Mouse (Mus musculus) adrenal gland, adult 18-20 months (tissue): ENCODE results near the gene Oard1. TPM values are rescaled to one million over a fixed set of nuclear protein-coding genes. Genes with fewer than 3 reads are reported as not detected.

Experiments
- total RNA-seq, 2 experiments: library from RNA; stranded (reverse); gene quantifications; 1 replicate in 1 of 2; 2 replicates in 1 of 2; pipeline ENCODE4 v1.2.3; 2021

Gene Oard1
- total RNA-seq, 2 experiments from 2014 or later: 17.5 to 19.5 TPM

Other genes starting within 250 kb of the Oard1 start
- gene A530064D06Rik, start 242.7 kb upstream of the Oard1 start, total RNA-seq: under 1 TPM in 1 of 2 experiments, not detected in 1; 0.26 TPM
- gene Trem1, start 177.2 kb upstream of the Oard1 start, total RNA-seq: under 1 TPM in 1 of 2 experiments, not detected in 1; 0.20 TPM
- gene Trem3, start 162.2 kb upstream of the Oard1 start, total RNA-seq: under 1 TPM in 1 of 2 experiments, not detected in 1; 0.93 TPM
- gene Treml4, start 145.7 kb upstream of the Oard1 start, total RNA-seq: 1 to 10 TPM in 1 of 2 experiments, under 1 TPM in 1; 0.46 to 1.6 TPM
- under 1 TPM; 0.46 to 0.48 TPM for gene Treml2, start 110.5 kb upstream of the Oard1 start, total RNA-seq
- gene B430306N03Rik, start 93.9 kb upstream of the Oard1 start, total RNA-seq: under 1 TPM; 0.13 to 0.42 TPM
- gene Trem2, start 63.6 kb upstream of the Oard1 start, total RNA-seq: 10 to 100 TPM in 1 of 2 experiments, 1 to 10 TPM in 1; 5.1 to 15.2 TPM
- gene Treml1, start 50.1 kb upstream of the Oard1 start, total RNA-seq: under 1 TPM in 1 of 2 experiments, not detected in 1; 0.42 TPM
- 10 to 100 TPM; 35.5 to 36.5 TPM for gene Nfya, start 108 bp upstream of the Oard1 start, total RNA-seq
- gene Apobec2, start 22.9 kb downstream of the Oard1 start, total RNA-seq: 1 to 10 TPM; 1.5 to 2.0 TPM
- gene Tspo2, start 41.5 kb downstream of the Oard1 start, total RNA-seq: not detected
- gene Unc5cl, start 44.9 kb downstream of the Oard1 start, total RNA-seq: under 1 TPM in 1 of 2 experiments, not detected in 1; 0.19 TPM